Mouse (Mus musculus): ENCODE results near the gene Mcee.

The Mcee gene

GRCm38 (mm10) chr7:64392122-64392818, at the start of gene Mcee, which contains the start of gene Mphosph10:
Gene Mcee (plus strand): TSS chr7:64392607.
Gene Mphosph10 (minus strand): TSS chr7:64392268.
- in situ Hi-C loops (cut with MboI, MseI): loop anchor here (25.0 kb wide), 2 partner anchors 455 to 1695 kb away; partner anchors contain the start of genes Klf13 and Selenos

DNA sequence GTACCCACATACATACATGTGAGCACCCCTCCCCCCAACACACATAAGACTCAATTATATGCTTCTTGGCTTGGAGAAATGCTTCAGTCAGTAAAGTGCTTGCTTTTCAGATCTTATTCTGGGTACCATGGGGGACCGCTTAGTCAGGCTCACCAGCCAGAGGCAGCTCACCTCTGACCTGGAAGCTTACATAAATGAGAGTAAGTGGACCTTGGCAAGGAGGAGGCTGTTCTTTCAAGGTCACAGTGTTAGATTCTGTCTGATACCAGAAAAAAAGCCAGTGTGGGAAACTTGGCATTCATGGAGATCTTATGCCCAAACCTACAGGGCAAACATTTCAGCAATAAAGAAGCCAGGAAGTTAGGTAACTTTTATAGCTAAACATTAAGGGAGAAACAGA, 44.6 kb upstream of the Mcee start:
- in situ Hi-C loops (cut with MboI, MseI): no loop called here

- in situ Hi-C loops (cut with MboI, MseI): no loop called here
Observed at GRCm38 (mm10) chr7:64349147-64349861, 43.1 kb upstream of the Mcee start.

DNA sequence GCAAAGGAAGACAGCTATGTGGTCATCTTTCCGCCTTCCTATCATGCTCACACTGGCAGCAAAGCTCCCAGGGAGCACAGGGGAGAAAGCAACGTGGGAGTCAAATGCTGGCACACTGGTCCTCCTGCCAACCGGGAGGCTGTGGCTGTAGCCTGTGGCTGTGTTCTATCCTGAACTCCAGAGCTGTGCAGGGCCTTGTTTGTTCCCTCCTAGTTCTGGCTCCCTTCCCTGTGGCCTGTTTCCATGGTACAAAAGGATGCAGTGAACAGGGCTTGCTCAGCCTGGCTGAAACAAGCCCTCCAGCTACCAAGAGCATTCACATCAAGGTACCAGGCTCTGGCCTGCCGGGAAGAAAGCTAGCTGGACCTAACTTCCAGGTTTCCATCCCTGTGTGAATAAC, 41.3 kb upstream of the Mcee start:
- in situ Hi-C loops (cut with MboI, MseI): no loop called here

- in situ Hi-C loops (cut with MboI, MseI): no loop called here
Observed at GRCm38 (mm10) chr7:64354206-64354605, 38.2 kb upstream of the Mcee start.

GRCm38 (mm10) chr7:64356661-64357060, 35.7 kb upstream of the Mcee start:
- in situ Hi-C loops (cut with MboI, MseI): no loop called here

GRCm38 (mm10) chr7:64357405-64357804, 35.0 kb upstream of the Mcee start:
- in situ Hi-C loops (cut with MboI, MseI): no loop called here

- in situ Hi-C loops (cut with MboI, MseI): no loop called here
Observed at GRCm38 (mm10) chr7:64358666-64359065, 33.7 kb upstream of the Mcee start.

DNA sequence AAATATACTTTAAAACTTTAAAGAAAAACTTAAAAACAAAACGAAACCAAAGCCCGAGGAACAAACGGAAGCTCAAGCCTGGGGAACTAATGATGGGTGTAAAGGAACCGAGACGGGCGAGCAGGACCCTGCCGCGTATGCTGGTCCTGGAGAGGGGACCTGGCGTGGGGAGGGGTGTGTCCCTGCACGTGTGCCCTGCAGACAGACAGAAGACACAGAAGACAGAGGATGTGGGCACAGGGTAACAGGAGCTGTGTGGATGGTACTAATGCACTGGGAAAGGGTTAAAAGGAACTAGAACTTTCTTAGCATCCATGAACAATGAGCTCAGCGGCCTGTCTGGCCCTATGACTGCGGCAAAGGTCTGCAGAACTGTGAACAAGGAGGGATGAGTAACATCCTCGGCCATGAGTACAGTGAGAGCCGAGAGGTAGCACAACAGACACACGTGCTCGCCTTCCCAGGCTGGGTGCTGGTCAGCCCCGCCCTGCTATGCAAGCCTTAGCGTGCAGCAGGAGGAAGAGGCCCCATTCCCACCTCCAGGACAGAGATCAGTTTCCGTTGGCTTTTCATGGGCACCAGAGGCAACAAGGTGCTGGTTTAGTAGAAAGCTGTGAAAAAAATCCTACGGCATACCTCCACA, 32.3 kb upstream of the Mcee start:
- in situ Hi-C loops (cut with MboI, MseI): no loop called here

- in situ Hi-C loops (cut with MboI, MseI): no loop called here
Observed at GRCm38 (mm10) chr7:64360586-64360945, 31.8 kb upstream of the Mcee start.

- in situ Hi-C loops (cut with MboI, MseI): no loop called here
Observed at GRCm38 (mm10) chr7:64365863-64366262, 26.5 kb upstream of the Mcee start.

DNA sequence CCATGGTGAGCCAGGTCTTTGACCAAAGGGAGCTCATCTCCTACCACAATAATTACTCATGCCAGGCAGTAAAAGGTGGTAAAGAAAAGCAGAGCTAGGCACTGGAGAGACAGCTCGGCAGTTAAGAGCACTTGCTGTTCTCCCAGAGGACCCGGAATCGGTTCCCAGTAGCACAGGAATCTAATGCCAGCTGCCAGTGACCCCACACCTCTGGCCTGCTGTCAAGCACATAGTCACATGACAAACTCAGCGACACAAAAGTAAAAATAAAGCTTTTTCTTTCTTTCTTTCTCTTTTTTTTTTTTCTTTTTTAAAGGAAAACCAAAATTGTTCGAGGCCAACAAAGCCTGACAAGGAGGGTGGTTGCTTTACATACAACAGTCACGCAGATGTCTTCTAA, 22.6 kb upstream of the Mcee start:
- in situ Hi-C loops (cut with MboI, MseI): no loop called here

DNA sequence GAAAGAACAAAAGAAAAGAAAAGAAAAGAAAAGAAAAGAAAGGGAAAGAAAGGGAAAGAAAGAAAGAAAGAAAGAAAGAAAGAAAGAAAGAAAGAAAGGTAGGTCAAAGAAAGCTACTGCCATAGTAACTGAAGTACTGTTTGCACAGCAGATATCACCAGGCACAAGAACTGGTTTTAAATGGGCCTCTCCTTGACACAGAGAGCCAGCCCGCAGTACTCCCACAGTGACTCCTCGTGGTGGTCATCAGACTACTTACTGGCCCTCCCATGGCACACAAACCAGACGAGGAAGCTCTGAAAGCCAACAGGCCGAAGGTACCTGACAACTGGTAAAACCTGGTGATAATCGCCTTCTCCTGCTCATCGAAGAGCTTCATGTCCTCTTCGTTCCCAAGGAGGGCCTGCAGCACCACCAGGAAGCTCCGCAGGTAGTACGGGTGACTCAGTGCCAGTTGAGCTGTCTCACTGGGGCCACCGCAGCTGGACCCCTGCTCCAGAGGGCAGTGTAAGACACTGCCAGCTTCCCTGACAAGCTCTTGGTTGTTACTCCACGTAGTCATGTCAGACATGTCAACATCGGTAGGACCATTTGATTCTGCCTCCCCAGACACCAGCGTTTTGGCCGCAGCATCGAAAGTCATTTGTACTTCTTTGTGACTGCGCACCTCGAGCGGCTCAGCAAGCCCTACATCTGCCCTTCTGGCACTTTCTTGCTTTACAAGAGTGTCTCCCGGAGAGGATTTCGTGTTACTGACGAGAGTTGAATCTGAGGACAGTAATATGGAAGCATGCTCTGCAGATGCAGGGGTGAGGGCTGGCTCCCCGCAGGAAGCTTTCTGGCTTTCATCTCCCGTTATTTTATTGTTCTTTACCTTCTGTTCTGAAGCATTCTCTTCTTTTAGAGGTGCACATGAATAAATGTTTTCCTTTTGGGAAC, 20.2 kb upstream of the Mcee start:
- in situ Hi-C loops (cut with MboI, MseI): no loop called here

DNA sequence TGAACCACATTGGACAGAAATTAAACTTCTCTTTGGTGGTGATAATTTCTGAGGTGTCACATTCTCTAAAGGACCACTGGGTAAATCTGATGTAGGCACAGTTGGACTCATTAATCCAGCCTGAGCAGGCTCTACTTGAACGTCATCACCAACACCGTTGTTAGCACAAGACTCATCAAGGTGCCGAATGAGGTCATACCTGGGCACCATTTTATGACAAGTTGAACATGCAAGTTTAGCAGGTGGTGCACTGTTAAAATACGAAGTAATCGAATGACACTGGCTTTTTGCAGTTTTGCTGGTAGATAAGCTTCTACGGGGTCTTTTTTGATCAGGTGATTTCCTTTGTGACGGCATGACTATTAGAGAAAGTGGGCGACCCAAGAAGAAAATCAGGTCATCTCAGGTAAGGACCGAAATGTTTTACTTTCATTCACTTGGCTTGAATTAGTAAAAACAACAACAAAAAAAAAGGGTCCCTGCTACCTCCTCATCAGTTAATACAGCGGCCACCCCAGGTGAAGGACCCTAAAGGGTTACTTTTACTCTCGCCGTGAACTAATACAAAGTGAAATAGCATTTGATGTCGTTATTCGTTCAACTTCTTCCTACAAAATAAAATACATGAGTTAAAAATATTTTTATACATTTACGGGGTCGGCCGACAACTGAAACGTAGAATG, 19.1 kb upstream of the Mcee start:
- in situ Hi-C loops (cut with MboI, MseI): no loop called here

- in situ Hi-C loops (cut with MboI, MseI): no loop called here
Observed at GRCm38 (mm10) chr7:64373830-64374562, 18.4 kb upstream of the Mcee start, which contains the start of gene Fan1. Gene Fan1 (minus strand): TSS chr7:64374095.

- in situ Hi-C loops (cut with MboI, MseI): loop anchor here (25.0 kb wide), 2 partner anchors 454 to 1696 kb away; partner anchors contain the start of genes Klf13 and Selenos
Observed at GRCm38 (mm10) chr7:64391479-64391878, 928 bp upstream of the Mcee start.

DNA sequence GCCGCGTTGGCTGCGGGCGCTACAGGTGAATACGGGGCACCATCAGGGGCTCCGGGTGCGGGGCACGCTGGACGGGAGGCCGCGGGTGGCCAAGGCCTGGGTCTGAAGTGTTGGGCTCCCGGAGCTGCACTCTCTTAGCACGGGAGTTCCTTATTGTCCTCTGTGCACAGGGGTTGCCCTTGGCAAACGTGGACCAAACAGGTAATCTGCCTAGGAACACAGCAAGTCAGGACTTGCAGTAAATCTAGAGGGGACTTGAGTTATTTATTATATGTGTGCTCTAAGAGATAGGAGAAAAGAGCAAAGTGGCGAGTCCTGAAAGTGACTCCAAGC, 378 bp downstream of the Mcee start:
- in situ Hi-C loops (cut with MboI, MseI): loop anchor here (25.0 kb wide), 2 partner anchors 455 to 1695 kb away; partner anchors contain the start of genes Klf13 and Selenos

GRCm38 (mm10) chr7:64400725-64401124, 8.3 kb downstream of the Mcee start:
- in situ Hi-C loops (cut with MboI, MseI): no loop called here

GRCm38 (mm10) chr7:64402452-64402851, 10.0 kb downstream of the Mcee start:
- in situ Hi-C loops (cut with MboI, MseI): no loop called here

DNA sequence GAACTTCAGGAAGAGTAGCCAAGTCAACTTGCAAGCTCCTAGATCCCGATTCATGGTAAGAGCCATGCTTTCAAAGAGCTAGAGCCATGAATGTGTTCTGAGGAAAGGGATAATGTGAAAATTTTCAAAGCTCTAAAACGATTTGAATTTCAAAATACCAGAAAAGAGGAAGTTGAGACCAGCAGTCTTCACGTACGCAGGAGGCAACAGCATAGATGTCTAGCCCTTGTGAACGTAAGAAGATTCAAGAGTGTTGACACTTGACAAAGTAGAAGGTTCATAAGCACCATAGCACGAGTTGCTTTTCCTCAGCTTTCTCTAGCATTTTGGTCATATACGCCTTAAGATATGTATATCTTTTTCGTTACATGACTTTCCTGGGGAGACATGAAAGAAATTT, 11.6 kb downstream of the Mcee start:
- in situ Hi-C loops (cut with MboI, MseI): no loop called here

All from T-helper 2 cell (primary cell).